Mouse (Mus musculus) kidney, adult 2 months (tissue): Measurements from ENCODE around the gene Tmco4.

Experiments
- CTCF ChIP-seq: fragments of 200-500 bp; conservative IDR thresholded peaks from 2 replicates; pipeline ENCODE4 v1.5.1; 2011; ENCODE audit warnings: low read depth, mild to moderate bottlenecking, control low read depth, low read length, moderate library complexity, mixed read lengths; ENCODE audit not compliant: insufficient read depth, insufficient read length
- POLR2A ChIP-seq: fragments of 200-500 bp; IDR thresholded peaks from one replicate; pipeline ENCODE4 v1.6.1; 2011; ENCODE audit warnings: low read depth, low read length, control low read depth

GRCm38 (mm10) chr4:138938495-138939269 lies 34.0 kb upstream of the Tmco4 start:
- TF ChIP-seq POLR2A = no peak
- TF ChIP-seq CTCF = no peak
